Mouse (Mus musculus) intestine, postnatal 0 days (tissue): ENCODE measurements around the gene Lgr6. TPM values are rescaled to one million over a fixed set of nuclear protein-coding genes. Genes with fewer than 3 reads are reported as not detected.
A peak's percentile ranks its signal among the peaks of the same experiment; 100 is the strongest.

Source experiments
- ATAC-seq: fragments of 200-750 bp; cut with Nextera tagmentation; 2 replicates; pipeline ENCODE4 v1.8.0; 2017; ENCODE audit warnings: mild to moderate bottlenecking, moderate TSS enrichment, moderate library complexity
- H3K27ac ChIP-seq: fragments of 300-500 bp; sonication (generic); 2 replicates; pipeline ENCODE4 v1.5.1; 2014; ENCODE audit warnings: mild to moderate bottlenecking, low read depth, low read length, moderate library complexity
- H3K27me3 ChIP-seq: fragments of 300-500 bp; sonication (generic); replicated peaks from 2 replicates; pipeline ENCODE4 v1.6.1; 2014; ENCODE audit warnings: low read length, mixed read lengths; ENCODE audit not compliant: control insufficient read depth, insufficient read depth
- H3K36me3 ChIP-seq: fragments of 300-500 bp; sonication (generic); 2 replicates; pipeline ENCODE4 v1.6.1; 2014; ENCODE audit warnings: mild to moderate bottlenecking, moderate library complexity; ENCODE audit not compliant: control insufficient read depth, insufficient read depth
- H3K4me1 ChIP-seq: fragments of 300-500 bp; sonication (generic); replicated peaks from 2 replicates; pipeline ENCODE4 v1.6.1; 2014; ENCODE audit warnings: antibody characterized with exemption, low read length, mixed read lengths; ENCODE audit not compliant: control insufficient read depth, insufficient read depth
- H3K4me2 ChIP-seq: fragments of 300-500 bp; sonication (generic); replicated peaks from 2 replicates; pipeline ENCODE4 v1.6.1; 2014; ENCODE audit warnings: low read depth, mild to moderate bottlenecking, moderate library complexity
- H3K4me3 ChIP-seq: fragments of 300-500 bp; sonication (generic); 2 replicates; pipeline ENCODE4 v1.5.1; 2014; ENCODE audit warnings: low read depth, low read length
- H3K9ac ChIP-seq: fragments of 300-500 bp; sonication (generic); 2 replicates; pipeline ENCODE4 v1.6.1; 2014; ENCODE audit warnings: mild to moderate bottlenecking, low read depth, low read length
- H3K9me3 ChIP-seq: fragments of 300-500 bp; sonication (generic); 2 replicates; pipeline ENCODE4 v1.6.1; 2016; ENCODE audit warnings: mixed run types; ENCODE audit not compliant: control insufficient read depth
- CTCF ChIP-seq: sonication (generic); IDR thresholded peaks from 2 replicates; pipeline ENCODE4 v1.5.1; 2016; ENCODE audit warnings: low read depth, mild to moderate bottlenecking, control low read depth, antibody characterized with exemption, moderate library complexity
- WGBS: fragments of 180-500 bp; shearing (Covaris S2); extraction: QIAGEN DNeasy Blood & Tissue Kit; methylation state at CpG from one replicate; pipeline ENCODE4 v1.1.7; 2014; 5-methylcytosine and 5-hydroxymethylcytosine counted together
- polyA plus RNA-seq: library from polyadenylated mRNA; unstranded; fragments of >200 nt; fragmentation: Nextera tagmentation; extraction: Ambion mirVana; gene quantifications from 2 replicates; pipeline ENCODE4 v1.2.1, GENCODE M21; 2015

Gene Lgr6
- polyA plus RNA-seq, 1 experiment from 2014 or later, result 0.44 TPM

- H3K9me3 ChIP-seq, result no peaks in the 10 kb centered on the region
- WGBS, result 28% methylated on average over 48 of the region's 48 CpGs
- peak overlapping the region; percentile 68 for H3K4me2 ChIP-seq
- H3K9ac ChIP-seq, result peak overlapping the region; percentile 11; the same call in 1 of the 2 replicates
- peak; percentile 31; the same call in 1 of the 2 replicates for ATAC-seq
- no peak for TF ChIP-seq CTCF
- no peaks in the 10 kb centered on the region; the same call in 1 of the 2 replicates for H3K27me3 ChIP-seq
- H3K4me3 ChIP-seq, result peak overlapping the region; percentile 27
- no peaks in the 10 kb centered on the region for H3K36me3 ChIP-seq
- no peaks in the 10 kb centered on the region; the same call in 1 of the 2 replicates for H3K4me1 ChIP-seq
- H3K27ac ChIP-seq, result no peak overlapping the region
These were observed 117.7 kb downstream of the Lgr6 start for GRCm38 (mm10) chr1:134987173-134987961.

GRCm38 (mm10) chr1:134972920-134973319, 132.2 kb downstream of the Lgr6 start:
- Histone ChIP-seq H3K9ac (no peak overlapping the region), H3K36me3 (peaks cover 16% of the 10 kb centered on the region), H3K4me2 (no peak overlapping the region), H3K4me3 (no peak overlapping the region), H3K27me3 (no peaks in the 10 kb centered on the region), H3K27ac (no peak overlapping the region), H3K9me3 (no peaks in the 10 kb centered on the region), H3K4me1 (no peaks in the 10 kb centered on the region)
- WGBS, result 71% methylated on average over 1 of the region's 1 CpGs
- TF ChIP-seq CTCF, result peak; percentile 56
- ATAC-seq, result no peak

GRCm38 (mm10) chr1:134965430-134965829, 139.6 kb downstream of the Lgr6 start:
- no peak for TF ChIP-seq CTCF
- no peak for ATAC-seq
- Histone ChIP-seq H3K9ac (no peak overlapping the region), H3K4me3 (no peak overlapping the region), H3K36me3 (0 out of 2 replicates have a peak, but pooled peaks cover 12% of the 10 kb centered on the region), H3K27me3 (no peaks in the 10 kb centered on the region), H3K9me3 (no peaks in the 10 kb centered on the region), H3K4me2 (no peak overlapping the region), H3K4me1 (no peaks in the 10 kb centered on the region), H3K27ac (no peak overlapping the region)
- WGBS, result 95% methylated on average over 2 of the region's 2 CpGs

- no peaks in the 10 kb centered on the region for H3K36me3 ChIP-seq
- no peaks in the 10 kb centered on the region for H3K27me3 ChIP-seq
- 2% methylated on average over 11 of the region's 11 CpGs for WGBS
- ATAC-seq, result peak; percentile 59
- H3K4me1 ChIP-seq, result no peaks in the 10 kb centered on the region
- H3K9me3 ChIP-seq, result no peaks in the 10 kb centered on the region
- H3K9ac ChIP-seq, result peak overlapping the region; percentile 57
- H3K27ac ChIP-seq, result no peak overlapping the region
- peak overlapping the region; percentile 75 for H3K4me2 ChIP-seq
- peak overlapping the region; percentile 81 for H3K4me3 ChIP-seq
- TF ChIP-seq CTCF, result peak; percentile 62
These were observed 142.3 kb downstream of the Lgr6 start for GRCm38 (mm10) chr1:134962821-134963220.

- Histone ChIP-seq H3K4me1 (no peaks in the 10 kb centered on the region), H3K9me3 (no peaks in the 10 kb centered on the region), H3K36me3 (no peaks in the 10 kb centered on the region), H3K27ac (no peak within 1 kb of the TSS), H3K4me3 (peak within 1 kb of the TSS; percentile 81), H3K27me3 (no peaks in the 10 kb centered on the region), H3K9ac (peak within 1 kb of the TSS; percentile 57), H3K4me2 (peak within 1 kb of the TSS; percentile 75)
- ATAC-seq, result peak; percentile 99
- TF ChIP-seq CTCF, result no peak
- 2% methylated on average over 50 of the region's 50 CpGs for whole genome bisulfite sequencing
These were observed 142.8 kb downstream of the Lgr6 start, which contains the start of gene Ube2t for GRCm38 (mm10) chr1:134962053-134962803. Gene Ube2t (plus strand): TSS chr1:134962565.

- H3K9me3 ChIP-seq, result no peaks in the 10 kb centered on the region
- no peaks in the 10 kb centered on the region for H3K4me1 ChIP-seq
- no peak for ATAC-seq
- no peak overlapping the region for H3K4me2 ChIP-seq
- H3K9ac ChIP-seq, result no peak overlapping the region
- WGBS, result 65% methylated on average over 7 of the region's 7 CpGs
- H3K36me3 ChIP-seq, result no peaks in the 10 kb centered on the region
- no peak overlapping the region for H3K4me3 ChIP-seq
- H3K27ac ChIP-seq, result no peak overlapping the region
- peak; percentile 64 for TF ChIP-seq CTCF
- H3K27me3 ChIP-seq, result no peaks in the 10 kb centered on the region
These were observed 144.4 kb downstream of the Lgr6 start for GRCm38 (mm10) chr1:134960634-134961033.
